Mouse (Mus musculus) monocyte, adult 2 months (primary cell): ENCODE measurements around the gene Clec18a.
"Not testable (repeated sequence)": the region's sequence is repeated elsewhere in the genome, so short reads cannot be mapped to it uniquely, and the experiment has no call there.

ENCODE experiments used
- DNase-seq, 2 experiments: peaks; one replicate each; pipeline ENCODE4 v3.0.0; 2022; ENCODE audit warnings: low spot score in 2 of 2, low read depth in 1 of 2

Clec18a gene

DNA sequence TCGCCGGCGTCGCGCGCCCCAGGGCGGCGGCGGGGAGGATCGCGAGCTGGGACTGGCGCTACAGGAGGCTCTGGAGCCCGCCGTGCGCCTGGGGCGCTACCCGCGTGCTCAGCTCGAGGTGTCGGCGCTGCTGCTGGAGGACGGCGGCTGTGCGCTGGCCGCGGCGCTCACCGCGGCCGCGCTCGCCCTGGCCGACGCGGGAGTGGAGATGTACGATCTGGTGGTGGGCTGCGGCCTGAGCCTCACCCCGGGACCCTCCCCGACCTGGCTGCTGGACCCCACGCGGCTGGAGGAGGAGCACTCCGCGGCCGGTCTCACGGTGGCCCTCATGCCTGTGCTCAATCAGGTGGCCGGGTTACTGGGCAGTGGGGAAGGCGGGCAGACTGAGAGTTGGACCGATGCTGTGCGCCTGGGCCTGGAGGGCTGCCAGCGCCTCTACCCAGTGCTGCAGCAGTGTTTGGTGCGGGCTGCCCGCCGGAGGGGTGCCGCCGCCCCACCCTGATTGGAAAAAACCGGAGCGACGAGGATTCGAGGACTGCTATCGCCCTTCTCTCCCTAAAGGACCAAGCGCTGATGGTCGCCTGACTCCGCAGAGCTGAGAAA is 35.4 kb downstream of the Clec18a start:
- DNase-seq, result no peak

DNA sequence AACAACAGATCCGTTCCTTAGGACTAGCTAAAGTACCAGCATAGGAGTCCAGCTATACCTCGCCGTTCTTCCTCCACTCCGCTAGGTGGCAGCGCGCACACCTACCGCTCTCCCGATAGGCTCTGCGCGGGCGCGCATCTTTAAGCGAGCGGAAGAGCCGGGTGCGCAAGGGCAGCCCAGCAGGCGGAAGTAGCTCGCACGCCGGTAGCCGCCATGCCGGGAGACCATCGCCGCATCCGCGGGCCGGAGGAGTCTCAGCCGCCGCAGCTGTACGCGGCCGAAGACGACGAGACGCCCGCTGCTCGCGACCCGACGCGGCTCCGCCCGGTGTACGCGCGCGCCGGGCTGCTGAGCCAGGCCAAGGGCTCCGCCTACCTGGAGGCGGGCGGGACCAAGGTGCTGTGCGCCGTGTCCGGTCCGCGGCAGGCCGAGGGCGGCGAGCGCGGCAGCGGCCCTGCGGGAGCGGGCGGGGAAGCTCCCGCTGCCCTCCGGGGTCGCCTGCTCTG is 36.0 kb downstream of the Clec18a start, which contains the start of gene Exosc6:
Exosc6 (plus strand) TSS at position 182 of the 506 bp plus-strand sequence.
- peak; percentile 64 to 81 for DNase-seq

DNA sequence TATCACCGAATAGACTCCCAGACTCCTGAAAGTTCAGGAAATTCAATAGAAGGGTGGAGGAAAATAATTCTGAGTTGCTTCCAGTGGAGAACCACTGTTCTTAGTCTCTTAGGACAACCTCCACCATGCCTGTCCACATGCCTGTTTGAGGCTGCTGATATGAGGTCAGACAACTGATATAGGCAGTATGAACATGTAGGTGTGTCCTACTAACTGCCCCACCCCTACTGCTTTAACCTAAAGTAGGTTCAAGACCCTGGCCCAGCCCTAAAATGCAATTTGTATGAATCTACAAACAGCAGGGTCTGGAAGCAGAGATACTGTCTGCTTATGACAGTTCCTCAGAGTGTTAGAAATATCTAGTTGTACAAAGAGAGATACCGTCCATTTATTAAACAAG is 36.6 kb downstream of the Clec18a start:
- no peak for DNase-seq

DNA sequence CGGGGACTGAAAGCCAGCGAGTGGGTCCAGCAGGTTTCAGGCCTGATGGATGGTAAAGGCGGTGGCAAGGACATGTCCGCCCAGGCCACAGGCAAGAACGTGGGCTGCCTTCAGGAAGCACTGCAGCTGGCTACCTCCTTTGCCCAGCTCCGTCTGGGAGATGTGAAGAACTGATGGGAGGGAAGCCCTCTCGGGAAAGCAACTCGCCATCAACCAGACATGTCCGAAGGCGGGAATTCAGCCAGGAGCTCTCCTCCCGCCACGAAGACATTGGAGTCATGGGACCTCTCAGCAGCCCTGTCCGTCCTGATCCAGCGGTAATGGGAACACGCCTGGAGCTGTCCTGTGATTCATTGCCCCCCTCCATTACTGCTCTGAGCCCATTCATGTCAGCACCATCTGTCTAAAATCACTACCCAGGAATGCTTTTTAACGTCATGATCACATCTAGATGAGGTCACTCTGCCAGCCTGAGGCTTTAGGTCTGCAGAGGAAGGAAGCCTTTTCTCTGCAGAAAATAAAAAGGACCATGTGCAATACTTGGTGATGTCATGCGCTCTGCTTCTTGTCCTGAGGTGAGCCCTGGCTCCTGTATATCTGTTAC is 37.1 kb downstream of the Clec18a start:
- DNase-seq, result no peak

DNA sequence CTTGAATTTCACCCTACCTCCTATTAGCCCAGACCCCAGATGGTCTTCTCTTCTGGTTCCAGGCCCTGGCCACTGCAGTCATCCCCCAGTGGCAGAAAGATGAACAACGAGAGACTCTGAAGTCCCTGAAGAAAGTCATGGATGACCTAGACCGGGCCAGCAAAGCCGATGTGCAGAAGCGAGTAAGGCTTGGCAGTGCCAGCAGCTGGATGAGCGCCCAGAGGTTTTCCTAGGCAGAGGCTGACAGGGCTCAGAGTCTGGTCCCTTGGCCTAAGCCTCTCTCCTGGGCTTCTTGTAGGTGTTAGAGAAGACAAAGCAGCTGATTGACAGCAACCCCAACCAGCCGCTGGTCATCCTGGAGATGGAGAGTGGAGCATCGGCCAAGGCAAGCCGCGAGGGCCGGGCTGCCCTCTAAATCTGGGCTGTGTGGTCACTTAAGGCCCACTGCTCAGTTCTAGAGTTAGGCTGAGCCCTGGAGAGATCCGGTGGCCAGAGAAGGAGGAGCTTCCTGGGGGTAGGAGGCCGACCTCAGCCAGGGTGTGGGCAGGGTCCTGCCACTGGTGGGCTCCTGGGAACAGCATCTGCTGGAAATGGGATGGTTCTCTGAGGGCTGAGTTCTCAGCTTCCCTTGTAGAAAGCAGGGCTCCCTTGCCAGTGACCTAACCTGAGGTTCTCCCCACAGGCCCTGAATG is 38.3 kb downstream of the Clec18a start:
- DNase-seq, result no peak

DNA sequence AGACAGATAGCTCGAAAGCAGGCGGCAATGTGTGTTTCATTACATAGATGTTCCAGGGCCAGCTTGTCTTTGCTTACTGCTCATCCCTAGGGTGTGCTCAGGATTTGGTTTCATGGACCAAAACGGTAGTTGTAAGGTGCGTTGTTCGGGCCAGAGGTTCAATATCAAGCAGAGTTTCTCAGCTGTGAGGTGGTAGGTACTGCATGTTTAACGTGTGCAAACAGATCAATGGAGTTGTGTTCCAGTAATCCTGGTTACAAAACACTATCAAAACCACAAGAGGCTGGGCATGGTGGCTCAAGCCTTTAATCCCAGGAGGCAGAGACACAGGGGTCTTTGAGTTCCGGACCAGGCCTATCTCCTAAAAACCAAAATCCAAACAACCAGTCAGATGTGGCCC is 43.1 kb downstream of the Clec18a start:
- DNase-seq, result no peak

DNA sequence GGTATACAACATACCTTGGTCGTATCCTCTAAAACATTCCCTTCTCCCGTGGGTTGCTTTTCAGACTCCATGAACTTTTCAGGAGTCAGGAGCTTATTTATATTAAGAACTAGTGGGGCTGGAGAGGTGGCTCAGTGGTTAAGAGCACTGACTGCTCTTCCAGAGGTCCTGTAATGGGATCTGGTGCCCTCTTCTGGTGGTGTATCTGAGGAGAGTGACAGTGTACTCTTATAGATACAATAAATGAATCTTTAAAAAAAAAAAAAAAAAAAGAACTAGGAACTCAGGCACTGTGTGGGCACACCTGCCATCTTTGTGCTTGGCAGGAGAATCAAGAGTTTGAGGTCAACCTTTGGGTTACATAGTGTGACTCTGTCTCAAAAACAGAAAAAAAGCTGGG is 43.5 kb downstream of the Clec18a start:
- DNase-seq, result no peak

DNA sequence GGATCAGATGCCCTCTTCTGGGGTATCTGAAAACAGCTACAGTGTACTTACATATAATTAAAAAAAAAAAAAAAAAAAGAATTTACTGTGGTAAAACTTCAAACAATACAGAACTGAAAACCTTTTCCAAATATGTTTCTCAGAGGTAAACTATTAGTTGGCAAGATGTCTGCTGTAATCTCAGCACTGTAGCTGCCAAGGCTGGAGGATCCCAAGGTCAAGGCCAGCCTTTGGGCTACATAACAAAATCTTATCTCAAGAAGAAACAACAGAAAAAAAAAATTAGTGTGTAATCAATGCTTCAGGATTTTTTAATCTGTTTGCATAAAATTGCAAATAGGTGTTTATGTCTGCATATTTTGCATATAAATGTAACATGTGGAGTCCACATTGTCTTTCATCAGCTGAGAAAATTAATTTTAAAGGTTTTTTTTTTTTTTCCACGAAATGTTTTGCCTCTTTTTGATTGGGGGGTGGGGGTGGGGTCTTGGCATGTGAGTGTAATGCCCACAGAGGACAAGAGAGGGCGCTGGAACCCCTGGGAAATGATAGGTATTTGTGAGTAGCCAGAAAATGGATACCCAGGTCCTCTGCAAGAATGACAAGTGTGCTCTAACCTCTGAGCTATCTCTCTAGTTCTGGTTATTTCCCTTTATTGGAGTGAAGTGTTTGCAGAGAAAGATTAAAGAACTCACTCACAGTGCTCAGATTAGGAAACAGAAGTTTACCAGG is 48.1 kb downstream of the Clec18a start:
- no peak for DNase-seq

DNA sequence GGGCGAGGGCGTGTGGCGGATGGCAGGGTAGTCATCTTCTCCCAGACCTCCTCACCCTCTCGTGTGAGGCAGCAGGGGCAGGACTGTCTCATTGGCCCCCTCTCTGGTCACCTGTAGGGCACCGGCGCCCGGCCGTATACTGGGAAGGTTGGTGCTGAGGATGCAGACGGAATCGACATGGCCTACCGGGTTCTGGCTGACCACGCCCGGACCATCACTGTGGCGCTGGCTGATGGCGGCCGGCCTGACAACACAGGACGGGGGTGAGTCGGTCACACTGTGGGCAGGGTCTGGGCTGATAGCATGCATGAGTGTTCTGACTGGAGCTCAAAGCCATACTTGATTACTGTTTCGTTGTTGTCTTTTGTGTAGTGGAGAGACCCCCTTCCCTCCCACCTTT is 49.7 kb downstream of the Clec18a start:
- no peak for DNase-seq

DNA sequence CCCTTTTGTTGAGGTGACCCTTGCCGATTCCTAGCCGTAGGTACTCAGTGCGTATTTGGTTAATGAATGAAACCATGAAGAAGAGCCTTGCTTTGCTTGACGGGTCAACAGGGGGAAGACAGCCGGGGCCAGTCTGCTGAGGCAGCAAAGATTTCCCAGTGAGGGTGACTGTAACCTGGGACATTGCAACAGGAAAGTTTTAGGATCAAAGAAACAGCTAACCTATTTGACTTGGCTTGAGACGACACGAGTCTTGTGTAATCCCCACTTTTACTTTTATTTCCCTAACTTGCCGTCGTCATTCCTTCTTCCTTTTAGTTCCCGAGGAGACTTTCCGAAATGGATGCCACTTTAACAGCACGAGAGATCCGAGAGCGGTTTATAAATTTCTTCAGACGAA is 55.6 kb downstream of the Clec18a start:
- no peak for DNase-seq

DNA sequence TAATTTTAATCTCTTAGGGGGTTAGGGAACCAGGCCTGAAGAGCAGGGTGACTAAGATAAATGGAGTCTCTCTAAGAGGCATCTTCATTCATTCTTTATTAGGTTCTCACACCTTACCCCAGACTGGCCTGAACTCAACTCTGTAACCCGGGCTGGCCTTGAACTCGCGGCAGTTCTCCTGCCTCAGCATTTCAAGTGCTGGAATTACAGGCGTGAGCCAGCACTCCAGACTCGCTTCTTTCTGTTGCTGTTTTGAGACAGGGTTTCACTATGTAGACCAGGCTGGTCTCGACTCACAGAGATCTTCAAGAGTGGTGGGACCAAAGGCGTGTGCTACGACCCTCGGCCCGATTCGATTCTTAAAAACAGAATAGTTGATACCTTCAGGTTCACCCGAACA is 58.0 kb downstream of the Clec18a start:
- DNase-seq, result no peak

DNA sequence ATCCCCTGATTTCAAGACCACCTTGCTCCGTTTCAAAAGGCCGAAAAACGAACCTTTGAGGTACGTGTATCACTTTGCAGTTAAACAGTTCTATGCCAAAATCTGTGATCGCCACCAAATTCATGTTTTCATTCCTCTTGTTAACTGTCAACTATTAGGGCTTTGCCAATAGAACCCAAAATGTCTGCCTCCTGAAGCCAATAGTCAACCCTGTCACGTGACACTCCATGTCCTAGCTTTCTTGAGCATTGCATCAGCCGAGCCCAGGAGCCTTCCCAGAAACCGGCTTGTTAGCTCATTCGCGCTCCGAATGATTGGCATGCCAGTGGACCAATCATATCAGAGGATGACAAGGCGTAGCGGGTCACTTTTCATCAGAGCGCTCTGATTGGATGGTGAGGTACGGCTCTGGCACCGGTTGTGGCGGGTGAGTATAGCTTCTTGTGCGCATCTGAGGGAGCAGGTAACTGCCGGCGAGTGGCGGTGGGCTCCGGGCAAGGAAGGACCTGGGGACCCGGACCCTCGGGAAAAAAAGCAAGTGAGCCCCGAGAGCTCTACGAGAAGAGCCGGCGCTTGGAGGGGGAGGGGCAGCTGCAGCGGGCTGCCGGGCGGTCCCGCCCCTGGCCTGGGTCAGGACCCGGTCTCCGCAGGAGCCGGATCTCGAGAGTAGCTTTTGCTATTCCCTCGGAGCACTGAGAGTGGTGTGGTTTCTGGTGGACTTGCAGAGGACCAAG is 58.6 kb downstream of the Clec18a start:
- DNase-seq, result peak; percentile 91 to 96

DNA sequence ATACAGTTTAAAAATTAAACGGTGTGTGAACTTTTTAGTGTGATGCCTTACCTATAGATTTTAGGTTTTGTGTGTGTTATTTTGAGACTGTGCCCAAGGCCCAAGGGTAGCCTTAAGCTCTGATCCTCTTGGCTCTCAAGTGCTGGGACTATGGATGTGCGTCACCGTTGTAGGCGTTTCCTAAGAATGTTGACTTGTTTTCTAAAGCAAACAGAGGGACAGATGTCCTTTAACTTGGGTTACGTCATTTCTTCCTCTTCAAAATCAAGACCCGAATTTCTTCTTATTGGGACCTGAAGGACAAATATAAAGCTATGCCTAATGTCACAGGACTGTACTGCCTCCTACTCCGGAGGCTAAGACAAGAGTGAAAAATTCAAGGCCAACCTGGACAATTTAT is 59.3 kb downstream of the Clec18a start, which contains the start of gene Aars:
Aars (plus strand) TSS at position 229 of the 400 bp plus-strand sequence.
- no peak for DNase-seq

DNA sequence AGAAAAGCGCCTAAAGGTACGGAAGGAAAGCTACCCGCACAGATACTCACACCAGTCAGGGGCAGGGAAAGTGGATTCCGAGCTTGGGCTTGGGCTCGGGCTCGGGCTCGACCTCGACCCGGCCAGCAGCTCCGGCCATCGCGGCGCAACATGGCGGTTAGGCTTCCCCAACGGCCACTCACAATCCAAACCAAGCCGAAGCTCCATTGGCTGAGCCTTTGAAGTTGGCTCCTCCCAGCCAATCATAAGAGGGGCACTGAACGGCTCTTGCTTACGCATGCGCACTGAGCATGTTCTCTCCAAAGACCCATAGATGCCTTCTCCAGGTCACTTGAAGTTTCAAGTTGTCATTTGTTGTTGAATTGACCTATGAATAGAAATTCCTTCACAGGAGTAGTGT is 60.7 kb downstream of the Clec18a start, which contains the start of gene Ddx19b:
Ddx19b (minus strand) TSS at position 180 of the 400 bp plus-strand sequence.
- DNase-seq, result no peak

DNA sequence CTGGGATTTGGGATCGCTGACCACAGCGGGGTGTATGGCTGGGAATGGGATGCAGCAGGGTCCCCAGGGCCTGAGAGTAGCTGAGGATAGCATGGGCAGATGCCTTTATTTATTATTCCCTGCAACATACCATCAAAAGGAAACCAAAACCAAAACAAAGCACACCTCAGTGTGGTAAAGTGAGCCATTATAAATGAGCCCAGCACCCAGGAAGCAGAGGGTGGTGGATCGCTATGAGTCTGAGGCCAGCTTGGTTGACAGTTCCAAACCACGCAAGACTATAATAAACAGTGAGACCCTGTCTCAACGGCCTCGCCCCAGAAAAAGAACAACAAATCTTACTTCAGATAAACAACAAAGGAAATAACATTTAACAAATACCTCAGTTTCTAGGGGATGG is 62.2 kb downstream of the Clec18a start:
- DNase-seq, result no peak

DNA sequence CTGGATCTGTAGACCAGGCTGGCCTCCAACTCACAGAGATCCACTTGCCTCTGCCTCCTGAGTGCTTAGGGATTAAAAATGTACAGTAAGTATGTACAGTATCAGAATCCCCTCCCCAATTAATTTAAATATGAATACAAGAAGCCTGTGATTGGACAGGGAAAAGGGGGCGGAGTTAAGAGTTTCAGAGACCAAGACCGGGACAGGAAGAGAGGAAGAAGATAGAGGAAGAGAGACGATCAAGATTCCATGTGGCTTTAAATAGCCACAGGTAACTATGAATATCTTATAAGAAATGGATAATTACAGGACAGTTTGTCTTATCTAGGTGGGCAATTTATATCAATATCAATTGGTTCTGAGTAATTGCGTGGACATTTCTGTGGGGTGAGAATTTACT is 62.6 kb downstream of the Clec18a start:
- DNase-seq, result no peak

DNA sequence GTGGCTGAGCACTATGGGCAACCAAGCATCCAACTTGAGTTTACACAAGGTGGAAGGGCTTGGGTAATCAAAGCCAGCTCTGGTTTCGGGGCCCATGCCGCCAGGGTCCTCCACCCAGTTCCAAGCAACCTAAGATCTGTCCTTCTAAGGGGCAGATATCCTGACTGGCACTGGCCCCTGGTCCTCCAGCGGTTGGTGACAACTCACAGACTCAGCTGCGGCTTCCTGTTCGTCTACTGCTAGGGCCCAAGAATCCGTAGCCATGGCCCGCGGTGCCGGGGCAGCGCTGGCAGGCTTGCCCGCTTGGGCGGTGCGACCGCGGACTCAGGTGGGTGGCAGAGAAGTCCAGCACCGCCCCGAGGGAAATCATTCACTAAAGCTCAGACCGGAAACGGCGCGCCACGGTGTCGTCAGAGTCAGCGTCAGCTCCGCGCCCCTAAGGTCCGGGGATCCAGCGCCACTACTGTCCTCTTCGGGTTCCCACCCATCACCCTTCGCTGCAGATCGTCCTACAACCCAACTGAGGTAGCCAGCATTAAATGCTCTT is 64.8 kb downstream of the Clec18a start:
- peak; percentile 55 to 70 for DNase-seq

DNA sequence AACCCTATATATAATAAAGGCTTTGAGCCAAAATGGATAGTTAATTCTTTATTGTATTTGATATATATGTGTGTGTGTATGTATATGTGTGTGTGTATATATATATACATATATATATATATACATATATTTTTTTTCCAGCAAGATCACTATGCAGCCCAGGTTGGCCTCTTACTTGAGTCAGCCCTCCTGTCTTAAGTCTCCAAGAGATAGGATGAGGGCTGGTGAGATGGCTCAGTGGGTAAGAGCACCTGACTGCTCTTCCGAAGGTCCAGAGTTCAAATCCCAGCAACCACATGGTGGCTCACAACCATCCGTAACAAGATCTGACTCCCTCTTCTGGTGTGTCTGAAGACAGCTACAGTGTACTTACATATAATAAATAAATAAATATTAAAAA is 65.6 kb downstream of the Clec18a start:
- not testable (repeated sequence) for DNase-seq

DNA sequence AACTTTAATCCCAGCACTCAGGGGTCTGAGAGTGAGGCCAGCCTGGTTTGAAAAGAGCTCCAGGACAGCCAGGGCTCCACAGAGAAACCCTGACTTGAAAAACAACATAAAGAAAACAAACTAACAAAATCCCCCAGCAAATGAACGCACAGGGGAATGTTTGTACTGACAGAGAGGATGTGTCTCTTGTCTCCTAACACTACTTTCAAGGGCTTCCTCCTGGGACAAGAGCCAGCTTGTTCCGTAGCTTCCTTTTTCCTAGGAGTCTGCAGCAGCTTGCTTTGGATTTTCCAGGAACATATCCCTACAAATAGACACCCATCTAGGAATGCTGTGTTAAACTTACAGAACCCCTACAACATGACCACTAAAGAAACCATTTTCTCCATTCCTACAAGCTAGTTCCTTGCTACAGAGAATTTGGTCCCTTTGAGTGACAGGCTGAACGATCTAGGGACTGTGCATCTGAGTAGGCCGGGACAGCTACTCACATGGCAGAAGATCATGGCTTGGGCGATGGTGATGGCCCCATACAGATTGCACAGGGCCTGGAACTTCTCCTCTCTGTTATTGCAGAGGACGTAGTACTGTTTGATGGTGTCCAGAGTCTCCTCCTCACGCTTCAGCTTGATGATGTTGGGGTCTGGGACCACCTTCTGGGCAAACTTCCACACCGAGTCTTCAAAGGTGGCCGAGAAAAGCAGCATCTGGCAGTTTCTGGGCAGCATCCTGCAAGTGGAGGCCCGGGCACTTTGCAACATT is 81.8 kb downstream of the Clec18a start:
- DNase-seq, result not testable (repeated sequence)
